Mouse (Mus musculus) testis, adult 2 months (tissue): ENCODE measurements around the gene Frmd5.

Experiments
- CTCF ChIP-seq: fragments of 200-500 bp; IDR thresholded peaks from 2 replicates; pipeline ENCODE4 v1.5.1; 2012; ENCODE audit warnings: low read depth, mild to moderate bottlenecking, inconsistent platforms, low read length, moderate library complexity; ENCODE audit not compliant: control insufficient read depth, insufficient read depth, insufficient replicate concordance
- POLR2A ChIP-seq: fragments of 200-500 bp; IDR thresholded peaks from 2 replicates; pipeline ENCODE4 v1.6.1; 2012; ENCODE audit warnings: low read depth, mild to moderate bottlenecking, inconsistent platforms, low read length, moderate library complexity; ENCODE audit not compliant: control insufficient read depth

DNA sequence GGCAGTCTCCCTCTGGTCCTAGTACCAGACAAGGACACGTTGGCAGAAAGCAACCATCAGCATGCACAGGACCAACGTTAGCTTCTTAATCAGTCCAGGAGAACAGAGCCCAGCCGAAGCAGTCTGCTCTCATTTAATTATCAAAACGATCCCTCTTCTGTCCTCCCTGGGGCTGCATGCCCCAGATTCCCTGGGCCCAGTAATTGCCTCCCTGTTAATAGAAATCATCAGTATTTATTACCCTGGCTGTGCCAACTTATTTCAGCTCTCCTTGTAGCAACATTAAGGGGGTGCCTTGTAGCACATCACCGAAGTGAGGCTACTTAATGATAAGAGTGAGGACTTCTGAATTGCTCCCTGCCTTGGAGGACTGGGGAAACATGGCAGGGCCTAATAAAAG is 241.0 kb downstream of the Frmd5 start:
- no peak for TF ChIP-seq CTCF
- no peak for TF ChIP-seq POLR2A
